Mouse (Mus musculus) frontal cortex, adult 2 months (tissue): ENCODE results near the gene Olfr485. TPM values are rescaled to one million over a fixed set of nuclear protein-coding genes. Genes with fewer than 3 reads are reported as not detected.
"Not testable (repeated sequence)": the region's sequence is repeated elsewhere in the genome, so short reads cannot be mapped to it uniquely, and the experiment has no call there.

Source experiments
- DNase-seq, 2 experiments: peaks; one replicate each; pipeline ENCODE4 v3.0.0; 2022; ENCODE audit warnings: low spot score in 1 of 2; ENCODE audit errors: extremely low spot score in 1 of 2
- polyA plus RNA-seq: library from polyadenylated mRNA; depleted of rRNA; stranded (reverse); fragments of >200 nt; gene quantifications from 2 replicates; pipeline ENCODE4 v1.2.3, GENCODE M21; 2012; rRNA removed

Gene Olfr485
- not detected in 2 replicates for polyA plus RNA-seq

- DNase-seq, result no peak
Measured at GRCm38 (mm10) chr7:108159771-108160170, at the start of gene Olfr485. Olfr485 (minus strand) TSS chr7:108159871.

- DNase-seq, result no peak
Measured at GRCm38 (mm10) chr7:108196938-108197337, 37.3 kb upstream of the Olfr485 start.

- not testable (repeated sequence) for DNase-seq
Measured at GRCm38 (mm10) chr7:108196337-108196736, 36.7 kb upstream of the Olfr485 start.

- DNase-seq, result not testable (repeated sequence)
Measured at GRCm38 (mm10) chr7:108192714-108193113, 33.0 kb upstream of the Olfr485 start.

GRCm38 (mm10) chr7:108191196-108191595 is 31.5 kb upstream of the Olfr485 start:
- DNase-seq, result not testable (repeated sequence)

- DNase-seq, result not testable (repeated sequence)
Measured at GRCm38 (mm10) chr7:108185237-108185636, 25.6 kb upstream of the Olfr485 start.

GRCm38 (mm10) chr7:108184401-108184800 is 24.7 kb upstream of the Olfr485 start:
- not testable (repeated sequence) for DNase-seq

GRCm38 (mm10) chr7:108172642-108173041 is 13.0 kb upstream of the Olfr485 start, which contains the start of gene Olfr486:
Olfr486 (minus strand) TSS chr7:108172742.
- DNase-seq, result not testable (repeated sequence)

- DNase-seq, result no peak
Measured at GRCm38 (mm10) chr7:108127349-108127748, 32.3 kb downstream of the Olfr485 start, which contains the start of gene Olfr484. Olfr484 (minus strand) TSS chr7:108127449.

GRCm38 (mm10) chr7:108121416-108121815 is 38.3 kb downstream of the Olfr485 start:
- no peak for DNase-seq

GRCm38 (mm10) chr7:108120681-108121080 is 39.0 kb downstream of the Olfr485 start:
- DNase-seq, result no peak

Other genes with a start within 250 kb of the Olfr485 start
- gene Olfr473, start 229.4 kb downstream of the Olfr485 start, polyA plus RNA-seq, result not detected in 2 replicates
- gene Olfr474, start 205.2 kb downstream of the Olfr485 start, polyA plus RNA-seq, result not detected in 2 replicates
- not detected in 2 replicates for gene Olfr476, start 195.1 kb downstream of the Olfr485 start, polyA plus RNA-seq
- not detected in 2 replicates for gene Olfr477, start 173.2 kb downstream of the Olfr485 start, polyA plus RNA-seq
- not detected in 2 replicates for gene Olfr478, start 125.9 kb downstream of the Olfr485 start, polyA plus RNA-seq
- gene Olfr479, start 109.2 kb downstream of the Olfr485 start, polyA plus RNA-seq, result not detected in 2 replicates
- not detected in 2 replicates for gene Olfr480, start 92.5 kb downstream of the Olfr485 start, polyA plus RNA-seq
- not detected in 2 replicates for gene Olfr481, start 80.0 kb downstream of the Olfr485 start, polyA plus RNA-seq
- gene Olfr482, start 62.3 kb downstream of the Olfr485 start, polyA plus RNA-seq, result 0.04 TPM in 1 of 2 replicates, not detected in the other
- gene Olfr483, start 59.0 kb downstream of the Olfr485 start, polyA plus RNA-seq, result not detected in 2 replicates
- not detected in 2 replicates for gene Olfr484, start 32.4 kb downstream of the Olfr485 start, polyA plus RNA-seq
- gene Olfr486, start 12.9 kb upstream of the Olfr485 start, polyA plus RNA-seq, result not detected in 2 replicates
- not detected in 2 replicates for gene Olfr487, start 54.8 kb upstream of the Olfr485 start, polyA plus RNA-seq
- gene Olfr488, start 98.5 kb upstream of the Olfr485 start, polyA plus RNA-seq, result not detected in 2 replicates
- not detected in 2 replicates for gene Olfr490, start 129.1 kb upstream of the Olfr485 start, polyA plus RNA-seq
- gene Olfr491, start 153.6 kb upstream of the Olfr485 start, polyA plus RNA-seq, result not detected in 2 replicates
- not detected in 2 replicates for gene Olfr492, start 163.8 kb upstream of the Olfr485 start, polyA plus RNA-seq
- not detected in 2 replicates for gene Olfr493, start 187.1 kb upstream of the Olfr485 start, polyA plus RNA-seq
- gene Olfr494, start 205.5 kb upstream of the Olfr485 start, polyA plus RNA-seq, result not detected in 2 replicates
- not detected in 2 replicates for gene Olfr495, start 233.3 kb upstream of the Olfr485 start, polyA plus RNA-seq